Mouse (Mus musculus) testis, adult 2 months (tissue): ENCODE measurements around the gene Pcsk2. TPM values are rescaled to one million over a fixed set of nuclear protein-coding genes. Genes with fewer than 3 reads are reported as not detected.

Experiments used
- H3K27ac ChIP-seq: fragments of 200-500 bp; 2 replicates; pipeline ENCODE4 v1.5.1; 2012; ENCODE audit warnings: low read depth, low read length; ENCODE audit not compliant: control insufficient read depth, insufficient read depth
- H3K27me3 ChIP-seq: fragments of 200-500 bp; 2 replicates; pipeline ENCODE4 v1.6.1; 2012; ENCODE audit warnings: mild to moderate bottlenecking, low read length, moderate library complexity; ENCODE audit not compliant: control insufficient read depth, insufficient read depth
- H3K36me3 ChIP-seq: fragments of 200-500 bp; 2 replicates; pipeline ENCODE4 v1.6.1; 2012; ENCODE audit warnings: mild to moderate bottlenecking, low read length; ENCODE audit not compliant: control insufficient read depth, insufficient read depth
- H3K4me1 ChIP-seq: fragments of 200-500 bp; 2 replicates; pipeline ENCODE4 v1.6.1; 2012; ENCODE audit warnings: low read length; ENCODE audit not compliant: control insufficient read depth, insufficient read depth
- H3K4me3 ChIP-seq: fragments of 200-500 bp; 2 replicates; pipeline ENCODE4 v1.5.1; 2012; ENCODE audit warnings: low read depth, mild to moderate bottlenecking, low read length, moderate library complexity, mixed read lengths; ENCODE audit not compliant: control insufficient read depth
- CTCF ChIP-seq: fragments of 200-500 bp; IDR thresholded peaks from 2 replicates; pipeline ENCODE4 v1.5.1; 2012; ENCODE audit warnings: low read depth, mild to moderate bottlenecking, inconsistent platforms, low read length, moderate library complexity; ENCODE audit not compliant: control insufficient read depth, insufficient read depth, insufficient replicate concordance
- POLR2A ChIP-seq: fragments of 200-500 bp; IDR thresholded peaks from 2 replicates; pipeline ENCODE4 v1.6.1; 2012; ENCODE audit warnings: low read depth, mild to moderate bottlenecking, inconsistent platforms, low read length, moderate library complexity; ENCODE audit not compliant: control insufficient read depth
- polyA plus RNA-seq: library from polyadenylated mRNA; depleted of rRNA; stranded (reverse); fragments of >200 nt; gene quantifications from 2 replicates; pipeline ENCODE4 v1.2.3, GENCODE M21; 2012

The Pcsk2 gene
- polyA plus RNA-seq, 1 experiment, result 1.4 TPM

DNA sequence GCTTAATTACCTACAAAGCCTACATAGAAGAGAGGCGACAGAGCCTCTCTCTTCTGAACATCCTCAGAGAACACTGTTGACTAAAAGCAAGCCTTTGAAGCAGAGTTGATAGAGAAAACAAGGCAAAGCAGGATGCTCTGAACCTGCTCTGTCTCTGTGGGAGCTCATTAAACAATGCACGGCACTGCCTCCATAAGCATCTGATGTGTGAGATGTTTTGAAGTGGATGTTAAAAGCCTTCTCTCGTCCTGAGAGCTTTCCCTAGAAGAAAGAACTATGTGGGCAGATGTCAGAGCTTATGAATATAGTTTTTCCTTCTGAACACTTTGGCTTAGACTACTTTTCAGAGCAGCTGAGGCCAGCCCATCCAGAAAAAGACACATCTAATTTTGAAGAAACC lies 145.3 kb downstream of the Pcsk2 start:
- no peak for TF ChIP-seq CTCF
- no peak for TF ChIP-seq POLR2A
- no peak overlapping the region for H3K27ac ChIP-seq

DNA sequence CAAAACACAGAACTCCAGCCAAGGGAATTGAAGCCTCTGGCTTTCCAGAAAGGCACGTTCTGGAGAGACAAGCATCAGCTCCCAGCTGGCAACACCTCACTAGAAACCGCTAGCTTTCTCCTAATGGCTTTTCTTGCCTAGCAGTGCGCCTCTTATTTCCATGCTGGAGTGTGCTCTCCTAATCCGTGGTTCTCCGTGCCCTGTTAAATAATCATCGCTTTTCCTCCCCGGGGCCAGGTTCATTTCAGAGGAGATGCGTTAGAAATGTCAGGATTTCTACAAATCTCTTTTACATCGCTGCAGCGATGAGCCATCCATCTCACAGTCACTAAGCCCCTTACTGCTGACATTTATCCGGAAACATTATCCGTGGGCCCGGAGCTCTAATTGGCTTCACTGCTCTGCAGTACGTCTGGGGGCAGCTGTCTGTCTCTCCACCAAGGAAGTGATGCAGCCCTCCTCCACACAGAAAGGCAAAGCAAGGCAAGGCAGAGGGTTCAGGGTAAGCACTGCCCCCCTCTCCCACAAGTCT lies 150.1 kb downstream of the Pcsk2 start:
- H3K27me3 ChIP-seq, result no peaks in the 10 kb centered on the region
- no peaks in the 10 kb centered on the region for H3K36me3 ChIP-seq
- no peak overlapping the region for H3K27ac ChIP-seq
- TF ChIP-seq CTCF (no peak), POLR2A (no peak)
- no peak overlapping the region for H3K4me3 ChIP-seq
- no peaks in the 10 kb centered on the region for H3K4me1 ChIP-seq

More for the DNA sequence above, 145.3 kb downstream of the Pcsk2 start:
- Histone ChIP-seq H3K4me3 (no peak overlapping the region), H3K36me3 (no peaks in the 10 kb centered on the region), H3K4me1 (no peaks in the 10 kb centered on the region), H3K27me3 (no peaks in the 10 kb centered on the region)

DNA sequence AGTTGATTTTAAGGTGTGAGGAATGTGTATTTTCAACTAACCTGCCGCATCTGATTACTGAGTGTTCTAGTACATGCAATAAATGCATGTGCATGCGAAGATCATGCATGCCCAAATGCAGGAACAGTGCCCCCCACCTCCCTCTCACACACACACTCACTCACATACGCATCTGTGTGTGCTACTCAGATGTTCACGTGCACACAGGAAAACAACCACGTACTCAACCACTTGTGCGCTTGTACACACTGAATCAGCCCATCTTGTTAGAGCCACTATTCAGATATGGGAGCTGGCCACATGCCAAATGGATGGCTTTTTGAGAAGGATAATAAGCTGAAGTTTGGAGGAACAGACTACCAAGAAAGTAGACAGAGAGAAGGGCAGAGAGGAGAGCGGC lies 150.7 kb downstream of the Pcsk2 start:
- TF ChIP-seq CTCF (no peak), POLR2A (no peak)
- no peaks in the 10 kb centered on the region for H3K27me3 ChIP-seq
- H3K36me3 ChIP-seq, result no peaks in the 10 kb centered on the region
- H3K4me3 ChIP-seq, result no peak overlapping the region
- no peaks in the 10 kb centered on the region for H3K4me1 ChIP-seq
- H3K27ac ChIP-seq, result no peak overlapping the region

DNA sequence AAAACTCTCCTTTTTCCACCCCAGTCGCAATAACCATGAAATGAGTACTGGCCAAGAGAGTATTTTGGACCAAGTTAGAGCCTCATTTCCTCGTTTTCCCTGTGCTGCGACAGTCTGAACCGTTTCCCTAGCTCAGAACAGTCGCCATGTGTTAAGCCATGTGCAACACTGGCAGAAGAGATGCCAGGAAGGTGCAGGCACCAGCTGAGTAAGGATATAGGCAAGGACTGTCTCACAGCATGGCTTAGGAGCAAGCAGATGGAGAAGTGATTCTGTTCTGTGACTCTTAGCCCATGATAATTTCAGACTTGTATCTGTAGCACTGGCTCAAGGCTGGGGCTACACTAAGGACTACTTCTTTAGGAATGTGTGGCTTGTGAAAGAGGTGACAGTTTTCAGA lies 155.2 kb downstream of the Pcsk2 start:
- H3K27me3 ChIP-seq, result no peaks in the 10 kb centered on the region
- no peak overlapping the region for H3K27ac ChIP-seq
- no peaks in the 10 kb centered on the region for H3K36me3 ChIP-seq
- TF ChIP-seq CTCF, result no peak
- no peak for TF ChIP-seq POLR2A
- H3K4me3 ChIP-seq, result no peak overlapping the region
- no peaks in the 10 kb centered on the region for H3K4me1 ChIP-seq

DNA sequence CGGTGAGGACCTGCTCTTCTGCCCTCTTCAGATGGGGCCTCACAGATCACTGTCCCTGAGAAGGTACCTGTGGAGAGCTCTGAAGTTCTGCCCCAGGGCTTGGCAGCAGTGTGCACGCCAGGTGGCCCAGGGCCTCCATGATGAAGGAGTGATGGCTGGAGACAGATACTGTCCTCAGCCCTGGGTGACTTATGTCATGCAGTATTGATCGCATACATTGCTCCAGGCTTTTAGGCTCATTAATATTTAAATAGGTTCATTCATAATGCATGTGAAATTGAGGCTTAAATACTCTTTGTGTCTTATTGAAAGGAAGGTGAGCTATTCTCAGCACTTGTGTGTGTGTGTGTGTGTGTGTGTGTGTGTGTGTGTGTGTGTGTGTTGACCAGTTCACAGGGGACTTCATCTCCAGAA lies 157.0 kb downstream of the Pcsk2 start:
- Histone ChIP-seq H3K27ac (no peak overlapping the region), H3K4me1 (no peaks in the 10 kb centered on the region), H3K27me3 (no peaks in the 10 kb centered on the region), H3K4me3 (no peak overlapping the region), H3K36me3 (no peaks in the 10 kb centered on the region)
- TF ChIP-seq POLR2A, result no peak
- TF ChIP-seq CTCF, result no peak

DNA sequence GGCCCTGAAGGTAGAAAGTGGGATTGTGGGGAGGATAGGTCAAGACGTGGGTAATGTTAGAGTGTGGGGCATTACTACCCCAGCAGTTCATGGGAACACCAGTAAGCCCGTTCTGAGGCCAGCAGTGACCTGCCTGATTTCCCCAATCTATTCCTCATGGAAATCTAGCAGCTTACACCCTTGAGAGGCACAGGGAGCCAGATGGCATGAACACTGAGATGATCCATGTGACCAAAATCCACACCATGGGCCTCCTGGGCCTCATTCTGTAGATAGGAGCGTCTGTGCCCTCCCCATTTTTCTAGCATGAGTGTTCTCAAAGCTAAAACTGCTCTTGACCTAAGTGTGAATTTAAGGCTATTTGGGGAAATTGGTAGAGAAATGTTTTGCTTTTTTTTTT lies 162.2 kb downstream of the Pcsk2 start:
- no peak for TF ChIP-seq POLR2A
- TF ChIP-seq CTCF, result no peak
- Histone ChIP-seq H3K4me1 (no peaks in the 10 kb centered on the region), H3K27me3 (no peaks in the 10 kb centered on the region), H3K27ac (no peak overlapping the region), H3K36me3 (no peaks in the 10 kb centered on the region), H3K4me3 (no peak overlapping the region)

DNA sequence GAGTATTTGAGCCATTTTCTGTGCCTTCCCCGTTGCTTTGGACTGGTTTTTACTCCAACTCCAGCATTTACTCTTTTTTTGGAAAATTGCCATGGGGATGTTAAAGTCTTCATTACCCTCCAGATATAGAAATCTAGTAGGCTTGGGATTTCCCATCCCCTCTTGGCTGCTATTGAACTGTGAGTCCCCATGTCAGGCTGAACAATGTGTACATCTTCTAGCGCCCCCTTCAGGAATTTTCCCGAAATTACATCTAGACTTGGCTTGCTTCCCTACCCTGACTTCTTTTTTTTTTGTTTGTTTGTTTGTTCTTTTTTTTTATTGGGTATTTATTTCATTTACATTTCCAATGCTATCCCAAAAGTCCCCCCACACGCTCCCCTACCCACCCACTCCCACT lies 163.3 kb downstream of the Pcsk2 start:
- Histone ChIP-seq H3K27me3 (no peaks in the 10 kb centered on the region), H3K4me3 (no peak overlapping the region), H3K27ac (no peak overlapping the region), H3K4me1 (no peaks in the 10 kb centered on the region), H3K36me3 (no peaks in the 10 kb centered on the region)
- TF ChIP-seq POLR2A, result no peak
- TF ChIP-seq CTCF, result no peak

DNA sequence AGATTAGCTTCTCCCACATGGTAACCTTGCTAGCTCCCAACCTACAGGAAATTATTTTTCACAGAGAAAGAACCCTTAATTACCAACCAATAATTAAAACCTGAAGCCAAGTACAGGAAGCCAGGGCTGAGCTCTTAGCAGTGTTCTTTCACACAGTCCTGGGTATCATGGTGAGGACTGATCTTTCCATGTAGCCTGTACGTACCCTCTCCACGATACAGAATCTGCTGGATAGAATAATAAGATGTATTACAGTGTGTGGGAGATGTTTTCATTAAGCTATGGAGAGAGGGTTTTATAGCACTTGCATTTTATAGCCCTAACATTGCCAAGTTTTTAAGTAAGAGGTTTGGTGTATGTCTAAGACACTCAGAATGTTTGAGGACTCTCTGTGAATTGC lies 164.0 kb downstream of the Pcsk2 start:
- no peaks in the 10 kb centered on the region for H3K36me3 ChIP-seq
- H3K27me3 ChIP-seq, result no peaks in the 10 kb centered on the region
- no peaks in the 10 kb centered on the region for H3K4me1 ChIP-seq
- no peak overlapping the region for H3K27ac ChIP-seq
- TF ChIP-seq POLR2A (no peak), CTCF (no peak)
- H3K4me3 ChIP-seq, result no peak overlapping the region
